Mouse (Mus musculus) CH12.LX (cell line): ENCODE results near the gene Tasp1.

Source experiments
- CTCF ChIP-seq, 2 experiments: IDR thresholded peaks in 1 of 2; conservative IDR thresholded peaks in 1 of 2; 2 replicates each; pipeline ENCODE4 v1.5.1; 2011 to 2012; ENCODE audit warnings: low read depth in 2 of 2, low read length in 2 of 2, improper control_type of control experiment in 1 of 2, inconsistent platforms in 1 of 2, mild to moderate bottlenecking in 1 of 2, moderate library complexity in 1 of 2
- ELF1 ChIP-seq: IDR thresholded peaks from 2 replicates; pipeline ENCODE4 v1.6.1; 2014; ENCODE audit warnings: low read depth, mild to moderate bottlenecking, inconsistent platforms, low read length, improper control_type of control experiment
- MXI1 ChIP-seq: IDR thresholded peaks from 2 replicates; pipeline ENCODE4 v1.6.1; 2011; ENCODE audit warnings: mild to moderate bottlenecking, low read depth, low read length, improper control_type of control experiment
- POLR2A ChIP-seq: IDR thresholded peaks from 2 replicates; pipeline ENCODE4 v1.6.1; 2011; ENCODE audit warnings: low read depth, mild to moderate bottlenecking, improper control_type of control experiment, low read length

DNA sequence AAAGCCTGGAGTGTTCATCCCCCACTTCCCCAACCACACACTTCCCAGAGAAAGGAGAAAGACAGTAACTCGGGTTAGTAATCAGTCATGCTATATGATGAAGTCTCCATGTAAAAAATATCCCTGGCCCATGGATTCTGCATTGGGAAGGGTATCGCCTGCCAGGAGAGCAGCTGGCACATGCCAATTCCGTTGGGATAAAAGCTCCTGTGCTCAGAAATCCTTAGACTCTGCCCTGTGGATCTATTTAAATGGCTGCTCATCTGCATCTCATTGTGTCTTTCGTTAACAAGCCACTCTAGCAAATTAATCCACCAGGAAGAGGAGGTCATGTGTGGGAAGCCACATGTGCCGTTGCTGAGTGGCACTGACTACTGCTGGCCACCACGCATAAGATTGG lies 258.7 kb downstream of the Tasp1 start:
- TF ChIP-seq ELF1, result no peak
- no peak for TF ChIP-seq CTCF (conservative IDR thresholded peaks at IDR 0.05 in 1 of 2, IDR thresholded peaks at IDR 0.05 in 1 of 2; ENCODE audit: low read depth in 2 of 2, low read length in 2 of 2)
- TF ChIP-seq POLR2A, result no peak
- no peak for TF ChIP-seq MXI1
